Mouse (Mus musculus) liver, adult 2 months (tissue): ENCODE results near the gene Zmym5. TPM values are rescaled to one million over a fixed set of nuclear protein-coding genes. Genes with fewer than 3 reads are reported as not detected.
"Not testable (repeated sequence)": the region's sequence is repeated elsewhere in the genome, so short reads cannot be mapped to it uniquely, and the experiment has no call there.

Experiments
- DNase-seq: peaks from one replicate; pipeline ENCODE4 v3.0.0-alpha.2; 2011; ENCODE audit warnings: low read depth, low spot score; ENCODE audit errors: extremely low read depth
- H3K27ac ChIP-seq: fragments of 200-500 bp; replicated peaks from 2 replicates; pipeline ENCODE4 v1.5.1; 2012; ENCODE audit warnings: low read depth, mild to moderate bottlenecking, control low read depth, inconsistent platforms, low read length; ENCODE audit not compliant: insufficient read depth
- H3K27me3 ChIP-seq: fragments of 200-500 bp; 2 replicates; pipeline ENCODE4 v1.6.1; 2012; ENCODE audit warnings: mild to moderate bottlenecking, moderate library complexity, low read length, inconsistent platforms; ENCODE audit not compliant: control insufficient read depth, insufficient read depth
- H3K36me3 ChIP-seq: fragments of 200-500 bp; 2 replicates; pipeline ENCODE4 v1.6.1; 2012; ENCODE audit warnings: low read length, inconsistent platforms; ENCODE audit not compliant: control insufficient read depth, insufficient read depth
- H3K4me1 ChIP-seq: fragments of 200-500 bp; 2 replicates; pipeline ENCODE4 v1.6.1; 2011; ENCODE audit warnings: low read length; ENCODE audit not compliant: control insufficient read depth, insufficient read depth
- H3K4me3 ChIP-seq: fragments of 200-500 bp; 2 replicates; pipeline ENCODE4 v1.5.1; 2011; ENCODE audit warnings: low read depth, mild to moderate bottlenecking, control low read depth, low read length, moderate library complexity; ENCODE audit not compliant: insufficient read depth
- H3K79me2 ChIP-seq: fragments of 200-500 bp; 2 replicates; pipeline ENCODE4 v1.6.1; 2012; ENCODE audit warnings: inconsistent platforms, mild to moderate bottlenecking, low read length, moderate library complexity; ENCODE audit not compliant: control insufficient read depth, insufficient read depth
- H3K9ac ChIP-seq: fragments of 200-500 bp; 2 replicates; pipeline ENCODE4 v1.6.1; 2012; ENCODE audit warnings: low read depth, mild to moderate bottlenecking, control low read depth, inconsistent platforms, low read length
- CTCF ChIP-seq: fragments of 200-500 bp; IDR thresholded peaks from 2 replicates; pipeline ENCODE4 v1.5.1; 2011; ENCODE audit warnings: low read depth, low read length, control low read depth
- POLR2A ChIP-seq: fragments of 200-500 bp; IDR thresholded peaks from 2 replicates; pipeline ENCODE4 v1.6.1; 2011; ENCODE audit warnings: low read length, control low read depth; ENCODE audit not compliant: insufficient read depth; ENCODE audit errors: extremely low read depth
- WGBS: fragments of 180-500 bp; shearing (Covaris S2); methylation state at CpG from one replicate; pipeline ENCODE4 v1.1.7; 2018; 5-methylcytosine and 5-hydroxymethylcytosine counted together
- polyA plus RNA-seq: library from polyadenylated mRNA; depleted of rRNA; stranded (reverse); fragments of >200 nt; gene quantifications from 2 replicates; pipeline ENCODE4 v1.2.3, GENCODE M21; 2012; rRNA removed
- total RNA-seq: library from RNA; depleted of rRNA; stranded (reverse); fragments of >200 nt; gene quantifications from 2 replicates; pipeline ENCODE4 v1.2.3, GENCODE M21; 2014; rRNA removed

Zmym5 gene
- total RNA-seq: 14.2 and 18.5 TPM in 2 replicates
- polyA plus RNA-seq: 2.8 and 3.0 TPM in 2 replicates

DNA sequence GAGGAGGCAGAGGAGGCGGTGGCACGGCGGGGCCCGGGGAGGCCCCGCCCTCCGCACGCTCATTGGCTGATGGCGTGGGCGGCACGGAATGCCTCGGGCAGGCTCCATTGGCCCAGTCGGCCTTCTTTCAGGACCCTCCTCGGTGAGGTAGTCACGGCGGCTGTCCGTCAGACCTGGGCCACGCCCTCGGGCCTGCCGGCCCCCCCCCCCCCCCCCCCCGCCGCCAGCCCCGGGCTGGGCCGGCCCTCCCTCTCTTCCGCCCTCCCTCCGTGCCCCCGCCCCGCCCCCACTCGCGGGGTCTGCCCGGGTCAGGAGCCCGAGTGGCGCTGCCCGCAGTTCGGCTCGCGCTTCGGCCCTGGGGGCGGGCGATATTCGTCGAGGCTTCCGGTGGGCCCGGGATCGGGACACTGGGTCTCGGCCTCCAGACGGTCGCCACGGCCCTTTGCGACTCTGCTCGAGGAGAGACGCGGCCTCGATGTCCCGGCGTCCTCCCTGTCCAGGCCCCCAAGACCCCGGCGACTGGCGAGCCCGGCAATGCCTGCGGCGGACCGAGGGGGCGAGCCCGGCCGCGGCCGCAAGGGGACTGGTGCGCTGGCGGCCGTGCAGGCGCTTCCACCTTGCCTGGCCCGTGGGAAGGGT is at the start of gene Zmym5:
TSS of gene Zmym5 (minus strand) at position 16 of the 639 bp plus-strand sequence.
- peak within 1 kb of the TSS; percentile 99 for H3K4me3 ChIP-seq
- peak; percentile 35 for DNase-seq
- H3K27me3 ChIP-seq, H3K79me2 ChIP-seq, H3K36me3 ChIP-seq: not testable (repeated sequence)
- peaks cover 11% of the 10 kb centered on the region; the same call in 1 of the 2 replicates for H3K4me1 ChIP-seq
- peak within 1 kb of the TSS; percentile 99 for H3K27ac ChIP-seq
- peak within 1 kb of the TSS; percentile 98 for H3K9ac ChIP-seq
- WGBS: 0% methylated on average over 43 of the region's 72 CpGs
- peak; percentile 77; the same call in 1 of the 2 replicates for TF ChIP-seq POLR2A

DNA sequence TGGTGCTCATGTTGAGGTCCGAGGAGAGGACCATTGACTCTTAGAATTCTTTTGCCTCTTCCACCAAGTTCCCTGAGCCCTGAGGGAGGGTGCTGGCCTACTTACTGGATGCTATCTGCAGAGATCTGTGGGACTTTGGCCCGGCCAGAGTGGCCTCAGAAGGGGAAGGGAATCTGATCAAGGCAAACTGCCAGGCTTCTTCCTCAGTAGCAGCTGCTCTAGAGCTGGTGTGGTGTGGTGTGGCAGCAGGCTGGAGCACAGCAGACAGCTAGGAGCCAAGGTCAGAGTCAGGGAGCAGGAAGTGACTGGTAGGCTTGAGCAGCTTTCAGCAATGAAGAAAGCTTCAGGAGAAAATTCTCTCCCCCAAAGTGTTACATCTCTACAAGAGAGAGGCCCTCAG is 38.2 kb upstream of the Zmym5 start:
- Histone ChIP-seq H3K79me2 (no peaks in the 10 kb centered on the region), H3K9ac (no peak overlapping the region), H3K4me1 (no peaks in the 10 kb centered on the region), H3K36me3 (no peaks in the 10 kb centered on the region), H3K27me3 (no peaks in the 10 kb centered on the region), H3K4me3 (no peak overlapping the region), H3K27ac (no peak overlapping the region)
- 53% methylated on average over 2 of the region's 2 CpGs for WGBS
- peak; percentile 46 for DNase-seq
- TF ChIP-seq CTCF (no peak), POLR2A (no peak)

DNA sequence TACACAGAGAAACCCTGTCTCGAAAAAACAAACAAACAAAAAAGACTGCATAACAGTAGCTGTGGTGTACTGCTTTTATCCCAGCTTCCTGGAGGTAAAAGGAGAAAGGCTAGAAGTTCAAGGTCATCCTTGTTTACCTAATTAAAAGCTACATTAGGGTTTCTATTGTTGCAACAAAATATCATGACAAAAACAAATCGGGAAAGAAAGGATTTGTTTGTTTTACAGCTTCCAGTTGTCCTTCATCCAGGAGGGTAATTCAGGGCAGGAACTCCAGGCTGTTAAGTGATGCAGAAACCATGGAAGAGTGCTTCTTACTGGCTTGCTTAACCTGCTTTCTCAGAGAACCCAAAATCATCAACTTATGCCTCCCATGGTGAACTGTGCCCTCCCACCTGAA is 36.8 kb upstream of the Zmym5 start:
- TF ChIP-seq POLR2A (no peak), CTCF (no peak)
- no peak overlapping the region for H3K4me3 ChIP-seq
- H3K36me3 ChIP-seq: no peaks in the 10 kb centered on the region
- no peak overlapping the region for H3K9ac ChIP-seq
- H3K79me2 ChIP-seq: no peaks in the 10 kb centered on the region
- no peaks in the 10 kb centered on the region for H3K27me3 ChIP-seq
- 34% methylated on average over 2 of the region's 2 CpGs for WGBS
- DNase-seq: no peak
- H3K4me1 ChIP-seq: no peaks in the 10 kb centered on the region
- H3K27ac ChIP-seq: no peak overlapping the region

GRCm38 (mm10) chr14:56844507-56844906 is 33.0 kb upstream of the Zmym5 start:
- Histone ChIP-seq H3K4me1 (no peaks in the 10 kb centered on the region), H3K27me3 (no peaks in the 10 kb centered on the region), H3K9ac (no peak overlapping the region), H3K27ac (no peak overlapping the region), H3K36me3 (no peaks in the 10 kb centered on the region), H3K79me2 (no peaks in the 10 kb centered on the region), H3K4me3 (no peak overlapping the region)
- WGBS: 30% methylated on average over 2 of the region's 2 CpGs
- no peak for DNase-seq
- TF ChIP-seq POLR2A (no peak), CTCF (no peak)

DNA sequence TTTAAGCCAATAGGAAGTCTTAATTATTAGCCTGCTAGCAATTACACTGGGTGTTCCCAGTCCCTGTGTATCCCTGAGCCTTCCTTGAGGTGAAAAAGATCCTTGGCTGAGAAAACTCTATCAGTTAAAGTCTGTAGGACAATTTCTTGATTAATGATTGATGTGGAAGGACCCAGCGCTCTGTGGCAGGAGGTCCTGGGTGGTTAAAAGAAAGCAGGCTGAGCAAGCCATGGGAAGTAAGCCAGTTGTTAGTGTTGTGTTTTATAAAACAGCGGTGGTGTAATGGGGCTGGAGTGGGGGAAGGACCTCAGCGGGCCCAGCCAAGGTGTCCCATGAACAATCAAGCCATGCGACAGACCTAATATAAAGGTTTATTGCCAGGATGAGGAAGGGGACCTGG is 32.5 kb upstream of the Zmym5 start:
- no peaks in the 10 kb centered on the region for H3K36me3 ChIP-seq
- DNase-seq: no peak
- no peak for TF ChIP-seq CTCF
- TF ChIP-seq POLR2A: no peak
- no peak overlapping the region for H3K27ac ChIP-seq
- WGBS: 80% methylated on average over 4 of the region's 4 CpGs
- H3K4me3 ChIP-seq: no peak overlapping the region
- H3K9ac ChIP-seq: no peak overlapping the region
- no peaks in the 10 kb centered on the region for H3K4me1 ChIP-seq
- H3K79me2 ChIP-seq: no peaks in the 10 kb centered on the region
- no peaks in the 10 kb centered on the region for H3K27me3 ChIP-seq

GRCm38 (mm10) chr14:56834576-56834975 is 23.1 kb upstream of the Zmym5 start:
- H3K36me3 ChIP-seq, DNase-seq, H3K79me2 ChIP-seq, H3K4me1 ChIP-seq, H3K27ac ChIP-seq, H3K9ac ChIP-seq, H3K27me3 ChIP-seq, H3K4me3 ChIP-seq: not testable (repeated sequence)
- 89% methylated on average over 5 of the region's 5 CpGs for WGBS

DNA sequence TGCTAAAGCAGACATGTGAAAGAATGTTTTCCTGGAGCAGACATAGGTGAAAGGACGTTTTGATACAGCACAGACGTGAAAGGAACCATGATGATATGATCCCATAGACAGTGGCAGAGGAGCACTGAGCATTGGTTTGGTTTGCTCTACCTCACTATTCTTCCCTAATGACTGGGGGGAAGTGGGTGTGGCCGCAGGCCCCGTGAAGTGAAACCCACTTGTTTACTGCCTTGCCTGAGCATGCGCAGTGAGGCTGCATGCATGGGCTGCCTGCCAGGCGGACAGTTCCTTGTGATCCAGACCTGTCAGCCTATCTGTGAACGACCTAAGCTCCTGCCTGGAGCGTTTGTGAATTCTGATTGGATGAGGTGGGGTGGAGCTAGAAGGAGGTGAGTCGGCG is 21.7 kb upstream of the Zmym5 start:
- H3K27me3 ChIP-seq, H3K4me1 ChIP-seq, H3K9ac ChIP-seq, H3K4me3 ChIP-seq, H3K36me3 ChIP-seq, H3K27ac ChIP-seq, H3K79me2 ChIP-seq: not testable (repeated sequence)
- 78% methylated on average over 10 of the region's 10 CpGs for WGBS
- DNase-seq: peak; percentile 39
